Mouse (Mus musculus) right cerebral cortex, postnatal 25 days (tissue): ENCODE data around the gene Clic4.

Experiments used
- DNase-seq: peaks from one replicate; pipeline ENCODE4 v3.0.0; 2022

Gene Clic4

DNA sequence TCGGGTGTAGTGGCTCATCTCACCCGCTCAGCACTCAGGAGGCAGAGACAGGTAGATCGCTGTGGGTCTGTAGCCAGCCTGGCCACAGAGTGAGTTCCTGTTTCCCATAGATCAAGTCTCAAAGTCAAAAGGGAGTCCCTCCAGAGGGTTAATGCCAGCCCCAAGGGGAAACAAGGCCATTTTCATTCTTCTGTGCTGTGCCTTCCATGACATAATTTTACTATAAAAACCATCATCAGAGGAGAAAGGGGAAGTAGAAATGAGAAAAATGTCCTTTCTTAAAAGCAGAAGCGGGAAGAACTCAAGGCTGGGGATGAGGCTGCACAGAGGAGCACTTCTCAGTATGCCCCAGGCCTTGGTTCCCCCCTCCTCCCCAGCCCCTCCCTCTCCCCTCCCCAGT lies 90.8 kb downstream of the Clic4 start:
- DNase-seq, result no peak

- no peak for DNase-seq
These were observed 93.5 kb downstream of the Clic4 start for GRCm38 (mm10) chr4:135179077-135179481.

GRCm38 (mm10) chr4:135177568-135177967 lies 95.0 kb downstream of the Clic4 start:
- no peak for DNase-seq

- no peak for DNase-seq
These were observed 97.1 kb downstream of the Clic4 start for GRCm38 (mm10) chr4:135175406-135176120.

GRCm38 (mm10) chr4:135171304-135171875 lies 101.2 kb downstream of the Clic4 start:
- no peak for DNase-seq

- no peak for DNase-seq
These were observed 103.1 kb downstream of the Clic4 start for GRCm38 (mm10) chr4:135169501-135169900.

DNA sequence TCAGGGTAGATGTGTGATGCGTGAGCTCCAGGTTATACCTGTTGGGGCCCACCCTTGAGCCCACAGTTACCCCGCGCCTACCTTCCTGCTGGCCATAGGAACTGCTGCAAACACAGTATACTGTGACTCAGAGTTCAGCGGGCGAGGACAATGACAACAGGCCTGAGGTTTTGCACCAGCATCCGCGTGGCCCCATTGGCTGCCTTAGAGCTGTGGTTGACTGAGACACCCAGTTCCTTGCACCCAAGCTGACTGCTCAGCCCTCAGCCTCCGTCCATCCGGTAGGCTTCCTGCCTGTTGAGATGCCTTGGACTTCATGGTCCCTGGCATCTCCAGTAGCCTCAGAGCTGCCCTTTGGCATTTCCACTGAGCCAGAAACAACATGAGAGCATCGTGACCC lies 103.5 kb downstream of the Clic4 start:
- no peak for DNase-seq

- DNase-seq, result no peak
These were observed 104.6 kb downstream of the Clic4 start for GRCm38 (mm10) chr4:135167816-135168527.

GRCm38 (mm10) chr4:135166413-135167225 lies 106.0 kb downstream of the Clic4 start:
- DNase-seq, result no peak

DNA sequence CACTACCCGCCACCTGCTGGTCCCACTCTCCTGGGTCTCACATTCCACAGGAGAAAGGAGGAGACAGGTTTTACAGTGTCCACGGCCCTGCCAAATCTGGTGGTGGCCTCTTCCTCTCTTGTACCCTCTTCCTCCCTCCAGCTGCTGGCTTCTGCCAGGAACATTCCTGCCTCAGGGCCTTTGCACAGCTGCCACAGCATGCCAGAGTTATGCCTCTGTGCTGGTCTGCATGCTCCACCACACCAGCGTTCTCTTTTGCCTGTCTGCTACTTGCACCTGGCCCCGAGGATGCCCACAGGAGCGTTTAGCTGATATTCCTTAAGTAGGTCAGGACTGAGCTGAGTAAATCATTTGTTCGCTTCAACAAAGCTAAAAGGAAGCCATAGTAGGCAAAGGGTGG lies 106.9 kb downstream of the Clic4 start:
- DNase-seq, result no peak
